Mouse (Mus musculus) mouse trophoblast stem cell (cell line): ENCODE measurements around the gene Cacna1d.

Experiments
- in situ Hi-C, 2 experiments: fragments of 300-500 bp; cut with MseI, MboI; formaldehyde crosslinking; loops; 2 replicates in 1 of 2; 3 replicates in 1 of 2; pipeline ENCODE4 v1.15.1; 2025

Gene Cacna1d

DNA sequence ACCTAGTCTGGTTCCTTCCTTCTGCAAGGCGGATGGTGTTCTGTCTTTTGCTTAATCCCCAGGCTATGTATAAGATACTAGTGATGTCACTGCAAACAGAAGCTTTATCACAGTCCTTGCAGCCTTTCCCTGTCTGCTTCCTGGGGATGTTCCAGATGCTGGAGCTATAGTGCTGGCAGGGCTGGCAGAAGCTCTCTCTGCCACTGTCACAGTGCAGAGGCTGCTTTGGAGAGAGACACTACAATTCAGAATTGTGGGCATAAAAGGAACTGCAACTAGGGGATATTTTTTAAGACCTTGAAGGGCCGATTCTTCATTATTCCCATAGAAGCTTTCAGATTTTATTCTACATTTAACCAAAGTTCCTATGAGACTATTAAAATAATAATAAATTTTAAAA, 274.1 kb downstream of the Cacna1d start:
- in situ Hi-C loops: no loop called here

DNA sequence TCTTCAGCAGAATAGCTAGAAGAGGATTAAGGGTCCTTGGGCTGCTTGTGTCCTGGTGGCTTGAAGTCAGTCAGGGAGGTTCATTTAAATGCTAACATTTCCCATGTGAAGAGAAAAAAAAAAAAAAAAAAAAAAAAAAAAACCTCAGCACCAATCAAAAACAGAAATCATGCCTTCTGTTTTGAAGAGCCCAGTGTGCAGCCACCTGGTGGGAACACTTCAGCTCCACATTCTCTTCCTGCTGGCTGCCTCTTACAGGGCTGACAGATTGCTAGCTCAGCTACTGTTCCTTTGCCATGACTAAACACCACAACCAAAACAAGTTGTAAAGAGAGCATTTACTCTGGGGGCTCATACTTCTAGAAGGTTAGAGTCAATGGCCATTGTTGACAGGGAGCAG, 283.1 kb downstream of the Cacna1d start:
- in situ Hi-C loops: no loop called here

DNA sequence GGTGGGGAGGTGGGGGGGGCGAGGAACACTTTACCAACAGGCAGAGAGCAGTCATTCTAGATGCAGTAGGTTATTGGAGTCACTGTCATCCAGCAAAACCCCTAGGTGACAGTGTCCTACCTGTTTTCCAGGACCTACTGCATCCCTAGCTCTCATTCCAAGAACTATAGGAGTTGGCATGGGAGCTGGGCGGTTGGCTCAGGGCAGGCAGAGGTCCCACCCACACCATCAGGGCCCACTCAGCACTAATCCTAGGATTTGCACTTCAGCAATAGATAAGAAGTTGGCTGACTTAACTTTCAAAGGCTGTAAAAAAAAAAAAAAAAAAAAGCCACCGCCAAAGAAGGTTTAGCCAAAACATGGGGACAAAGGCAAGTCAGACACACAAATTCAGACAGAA, 285.4 kb downstream of the Cacna1d start:
- in situ Hi-C loops: no loop called here

DNA sequence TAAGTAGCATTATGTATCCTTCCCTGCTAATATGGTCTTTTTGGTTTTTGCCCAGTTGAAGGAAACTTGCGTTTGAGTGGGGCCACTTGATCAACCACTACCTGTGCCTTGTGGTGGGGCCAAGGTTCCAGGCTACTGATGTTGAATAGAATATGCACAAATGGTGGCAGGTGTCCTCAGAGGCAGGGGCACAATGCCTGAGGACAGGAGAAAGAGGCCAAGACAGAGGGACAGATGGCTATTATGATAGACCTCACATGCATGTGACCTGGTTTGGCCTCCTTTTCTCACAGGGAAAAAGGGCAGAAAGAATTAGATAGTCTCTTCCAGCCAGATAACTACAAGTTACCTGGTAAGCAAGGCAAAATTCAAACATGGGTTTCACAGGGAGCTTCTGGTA, 286.7 kb downstream of the Cacna1d start:
- in situ Hi-C loops: no loop called here

DNA sequence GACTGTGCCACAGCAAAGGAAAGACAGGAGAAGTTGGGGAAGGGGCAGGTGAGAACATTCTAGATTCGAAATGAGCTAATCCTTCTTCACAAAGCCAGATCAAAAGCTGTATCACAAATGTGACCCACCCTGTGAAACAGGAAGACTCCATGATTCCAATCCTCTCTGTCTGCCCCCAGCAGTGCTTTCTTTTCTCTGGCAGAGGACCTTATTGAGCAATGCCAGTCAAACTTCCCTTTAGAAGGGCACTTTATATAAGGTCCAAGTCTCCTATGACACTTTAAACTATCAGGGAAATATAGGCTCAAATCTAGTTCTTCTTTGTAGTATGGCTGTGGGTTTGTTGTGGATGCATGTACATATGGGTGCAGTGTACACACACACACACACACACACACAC, 290.9 kb downstream of the Cacna1d start:
- in situ Hi-C loops: no loop called here

DNA sequence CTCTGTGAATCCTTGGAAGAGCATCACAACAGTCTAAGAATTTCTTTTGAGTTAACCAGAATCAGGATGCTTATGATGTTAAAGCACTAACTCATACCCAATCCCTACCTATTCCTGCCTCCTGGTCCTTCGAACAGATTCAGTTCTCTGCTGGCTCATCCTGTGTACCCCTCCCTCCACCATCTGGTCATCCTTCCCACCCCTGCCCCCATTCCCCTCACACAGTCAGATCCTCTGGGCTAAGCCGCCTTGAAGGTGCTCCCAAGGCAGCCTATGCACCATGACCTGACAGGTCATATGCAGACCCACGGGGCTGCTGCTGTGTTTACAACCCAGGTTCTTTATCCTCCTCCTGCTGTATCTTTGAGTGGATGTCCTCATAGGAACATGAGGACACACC, 292.4 kb downstream of the Cacna1d start:
- in situ Hi-C loops: no loop called here

DNA sequence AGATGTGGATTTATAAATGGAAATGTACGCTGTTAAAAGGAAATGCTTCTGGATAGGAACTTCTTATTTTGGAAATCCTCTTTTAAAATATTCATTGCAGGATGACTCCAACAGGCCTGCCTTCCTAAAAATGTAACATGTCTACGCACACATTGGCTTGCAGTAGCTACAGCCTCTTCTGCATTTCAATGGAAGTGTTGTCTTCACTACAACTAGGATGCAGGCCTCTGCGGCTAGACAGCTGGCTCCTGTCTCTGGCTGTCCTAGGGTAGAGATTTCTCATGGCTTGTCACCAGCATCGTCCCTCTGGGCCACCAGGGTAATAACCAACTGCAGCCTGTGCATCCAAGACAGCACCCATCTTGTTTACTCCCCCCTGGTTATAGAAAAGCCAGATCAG, 293.1 kb downstream of the Cacna1d start:
- in situ Hi-C loops: no loop called here

DNA sequence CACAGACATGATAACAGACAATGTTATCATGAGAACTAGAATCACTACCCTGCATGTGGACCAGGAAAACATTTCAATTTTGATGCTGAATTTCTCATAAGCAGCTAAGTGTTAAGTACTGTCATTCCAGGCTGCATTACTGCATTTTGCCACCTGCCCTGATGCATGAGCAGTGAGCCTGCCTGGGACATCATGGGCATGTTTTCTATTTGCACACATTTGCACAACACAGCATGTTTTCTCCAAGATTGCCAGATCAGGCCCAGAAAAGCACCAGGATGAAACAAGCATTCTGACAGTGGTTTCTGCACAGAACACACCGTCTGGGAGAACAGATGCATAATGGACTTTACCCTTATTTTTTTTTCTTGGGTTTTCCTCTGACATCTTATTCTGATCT, 294.3 kb downstream of the Cacna1d start:
- in situ Hi-C loops: no loop called here

DNA sequence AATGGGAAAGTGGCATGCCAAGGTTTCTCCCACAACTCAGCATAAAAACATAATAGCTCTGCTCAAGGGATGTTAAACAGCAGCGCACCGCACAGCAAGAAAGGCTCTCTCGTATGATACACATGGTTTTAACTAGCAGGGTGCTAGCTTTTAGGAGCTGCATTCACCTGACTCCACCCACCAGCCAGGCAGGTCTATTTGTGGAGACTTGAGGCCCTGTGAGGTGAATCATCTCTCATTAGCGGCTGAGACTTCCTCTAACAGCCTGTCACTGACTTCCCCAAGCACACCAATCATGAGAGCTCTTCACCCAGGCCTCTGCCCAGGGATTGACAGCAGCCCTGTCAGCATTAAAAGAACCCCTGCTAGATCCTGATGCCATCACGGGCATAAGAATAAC, 295.0 kb downstream of the Cacna1d start:
- in situ Hi-C loops: no loop called here

DNA sequence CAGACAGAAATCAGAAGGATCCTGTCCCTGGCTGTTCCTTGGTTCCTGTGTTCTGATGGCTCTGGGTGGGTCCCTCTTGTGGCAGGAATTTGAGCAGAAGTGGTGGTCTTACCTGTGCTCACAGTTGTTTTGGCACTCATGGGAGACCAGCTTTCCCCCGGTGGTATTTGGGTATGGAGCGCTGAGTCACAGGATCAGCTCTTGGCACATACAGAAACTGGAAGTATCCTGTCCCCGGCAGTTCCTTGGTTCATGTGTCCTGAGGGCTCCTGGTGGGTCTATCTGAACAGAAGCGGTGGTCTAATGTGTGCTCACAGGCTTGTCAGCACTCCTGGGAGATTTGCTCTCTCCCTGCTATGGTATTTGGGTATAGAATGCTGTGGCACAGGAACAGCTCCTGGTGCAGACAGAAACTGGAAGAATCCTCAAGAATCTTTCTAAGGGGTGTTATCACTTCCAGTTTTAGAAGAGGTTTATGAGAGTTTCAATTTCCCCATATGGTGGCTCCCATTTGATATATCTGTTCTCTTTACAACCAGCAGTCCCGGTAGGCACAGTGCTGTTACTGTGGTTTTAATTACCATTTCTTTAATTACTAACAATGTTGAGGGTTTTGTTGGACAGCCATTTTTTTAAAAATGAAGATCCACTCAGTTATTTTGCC, 300.8 kb downstream of the Cacna1d start:
- in situ Hi-C loops: no loop called here

DNA sequence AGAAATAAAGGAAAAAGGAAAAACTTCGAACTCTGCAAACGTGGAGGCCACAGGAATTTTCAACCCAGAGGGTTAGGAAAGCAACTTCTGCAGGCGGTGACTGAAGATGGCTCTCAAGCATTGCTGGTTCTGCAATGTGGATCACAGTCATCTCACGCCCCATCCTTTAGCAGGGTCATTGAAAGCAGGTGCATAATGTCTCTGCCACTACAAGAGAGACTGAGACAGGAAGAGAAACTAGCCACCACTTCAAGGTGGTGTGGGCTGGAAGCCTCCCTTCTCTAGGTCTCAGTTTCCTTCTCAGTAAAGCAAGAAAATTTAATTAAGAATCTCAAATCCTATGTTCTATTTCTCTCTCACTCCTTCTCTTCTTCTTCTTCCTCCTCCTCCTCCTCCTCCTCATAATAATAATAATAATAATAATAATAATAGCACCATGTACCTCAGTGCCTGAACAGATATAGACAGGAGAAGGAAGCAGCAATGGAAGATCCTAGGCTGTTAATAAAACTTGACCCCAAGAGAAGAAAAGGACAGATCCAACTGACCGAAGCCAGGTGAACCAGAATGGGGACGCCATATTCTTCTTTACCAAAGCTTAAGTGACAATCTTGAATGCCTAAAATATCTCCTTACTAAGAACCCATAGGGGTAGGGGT, 305.5 kb downstream of the Cacna1d start:
- in situ Hi-C loops: no loop called here

DNA sequence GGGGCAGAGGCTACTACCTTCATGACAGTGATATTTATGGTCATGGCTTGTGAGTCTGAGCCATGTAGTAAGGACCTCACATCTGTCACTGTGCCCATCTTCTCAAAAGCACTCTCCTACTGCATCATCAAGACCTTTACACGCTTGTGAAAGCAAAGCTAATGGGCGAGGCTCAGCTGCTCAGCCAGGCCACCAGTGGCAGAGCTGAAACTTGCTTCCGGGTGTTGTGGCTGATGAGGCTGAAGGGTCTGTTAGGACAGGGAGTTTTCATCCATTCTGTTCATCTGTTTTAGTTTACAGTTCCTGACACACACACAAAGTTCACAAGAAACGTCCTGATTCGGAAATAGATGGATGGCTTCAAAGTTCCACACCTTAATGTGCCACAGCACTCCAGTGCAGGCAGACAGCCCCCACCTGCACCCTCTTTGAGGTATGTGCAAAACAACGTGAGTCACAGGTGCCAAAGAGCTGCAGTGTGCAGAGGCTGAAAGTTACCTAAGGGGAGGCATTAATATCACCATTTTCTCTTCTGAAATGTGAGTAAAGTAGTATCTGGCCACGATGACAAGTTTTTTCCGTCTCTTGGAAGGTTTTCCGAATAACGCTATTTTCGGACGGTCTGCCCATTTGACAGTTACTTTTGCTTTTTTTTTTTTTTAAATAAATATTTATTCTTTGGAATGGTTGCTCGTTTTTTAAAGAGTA, 306.7 kb downstream of the Cacna1d start:
- in situ Hi-C loops: no loop called here

DNA sequence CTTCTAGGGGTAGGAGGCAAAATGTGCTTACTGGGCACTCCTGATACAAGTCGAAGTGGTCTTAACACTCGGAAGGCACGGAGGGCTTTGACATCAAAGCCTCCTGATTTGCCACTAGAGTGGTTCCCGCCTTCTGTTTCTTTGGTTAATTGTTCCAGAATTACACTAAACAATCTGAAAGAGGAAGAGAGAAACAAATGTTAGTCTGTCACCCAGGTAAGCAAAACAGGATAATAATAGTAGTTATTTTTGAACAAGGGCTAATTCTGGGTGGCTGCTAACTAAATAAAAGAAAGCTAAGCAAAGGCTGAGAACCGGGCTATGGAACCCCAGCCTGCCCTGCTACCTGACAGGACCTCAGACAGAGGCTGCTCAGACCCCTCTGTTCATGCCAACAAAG, 307.2 kb downstream of the Cacna1d start:
- in situ Hi-C loops: no loop called here

DNA sequence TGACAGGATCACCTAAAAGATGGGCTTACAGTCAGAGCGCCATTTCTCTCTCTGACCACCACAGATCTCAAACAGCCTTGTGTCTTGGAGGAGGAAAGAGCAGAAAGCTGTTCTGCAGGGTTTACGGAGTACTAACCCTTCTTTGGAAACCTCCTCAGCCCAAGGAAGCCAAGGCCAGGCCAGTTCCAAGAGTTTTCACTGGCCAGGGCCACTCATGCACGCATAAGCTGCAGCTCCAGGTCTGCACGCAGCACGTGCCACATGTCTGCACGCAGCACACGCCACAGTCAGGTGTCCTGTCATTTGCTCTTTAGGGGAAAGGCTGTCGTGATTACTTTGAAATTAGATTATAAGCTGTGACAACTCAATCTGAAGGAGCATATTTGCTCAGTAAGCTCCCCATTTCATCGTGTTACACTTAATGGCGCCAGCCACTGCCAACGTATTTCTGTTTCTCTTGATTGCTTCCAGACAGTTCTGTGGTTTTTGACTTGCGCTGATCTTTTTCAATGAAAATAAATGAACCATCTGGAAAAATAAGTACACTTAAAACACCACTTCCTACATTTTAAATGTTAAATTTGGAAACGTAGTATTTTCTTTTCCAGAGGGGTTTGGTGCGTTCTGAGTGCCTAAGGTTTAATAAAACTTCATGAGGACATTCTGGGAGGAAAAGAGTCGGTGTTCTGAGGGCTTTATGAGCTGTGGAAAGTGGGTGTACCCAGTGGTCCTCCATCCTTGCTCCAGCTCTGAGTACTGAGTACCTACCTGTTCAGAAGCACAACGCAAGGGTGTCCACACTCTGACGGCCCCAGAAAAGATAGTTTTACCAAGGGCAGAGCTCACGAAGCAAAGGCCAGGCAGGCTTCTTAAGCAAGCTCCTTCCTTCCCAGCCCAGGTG, 308.4 kb downstream of the Cacna1d start:
- in situ Hi-C loops: no loop called here

DNA sequence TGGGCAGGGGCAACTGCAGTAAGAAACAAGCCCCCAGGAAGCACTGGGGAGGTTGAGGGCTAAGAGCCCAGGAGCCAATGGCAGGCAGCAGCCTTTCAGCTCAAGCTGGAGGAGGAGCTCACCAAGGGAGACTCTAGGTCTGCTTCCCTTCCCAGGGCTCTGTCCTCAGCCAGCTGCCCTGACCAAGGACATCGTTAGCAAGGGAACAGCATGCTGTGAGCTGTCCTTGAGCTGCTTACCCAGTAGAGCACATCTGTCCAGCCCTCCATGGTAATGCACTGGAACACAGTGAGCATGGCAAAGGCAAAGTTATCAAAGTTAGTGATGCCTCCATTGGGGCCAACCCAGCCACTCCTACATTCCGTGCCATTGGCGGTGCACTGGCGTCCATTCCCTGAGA, 312.9 kb downstream of the Cacna1d start:
- in situ Hi-C loops: no loop called here

DNA sequence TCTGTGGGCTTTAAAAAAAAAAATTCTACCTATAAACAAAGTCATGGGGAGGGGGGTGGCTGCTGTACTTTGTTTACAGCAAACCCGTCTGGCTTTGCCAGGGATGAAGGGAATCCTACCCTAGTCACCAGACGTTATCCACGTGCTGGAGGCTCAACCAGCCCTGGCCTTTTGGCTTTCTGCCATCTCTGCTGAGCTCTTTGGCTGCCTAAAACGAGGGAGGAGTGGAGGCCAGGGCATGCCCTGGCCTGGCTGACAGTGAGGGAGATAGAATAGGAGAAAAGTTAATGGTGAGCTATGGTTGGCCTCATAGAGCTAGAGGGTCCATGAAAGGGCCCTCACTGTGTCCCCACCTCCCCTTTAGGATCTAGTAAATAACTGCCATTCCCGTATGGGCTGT, 313.4 kb downstream of the Cacna1d start:
- in situ Hi-C loops: no loop called here

DNA sequence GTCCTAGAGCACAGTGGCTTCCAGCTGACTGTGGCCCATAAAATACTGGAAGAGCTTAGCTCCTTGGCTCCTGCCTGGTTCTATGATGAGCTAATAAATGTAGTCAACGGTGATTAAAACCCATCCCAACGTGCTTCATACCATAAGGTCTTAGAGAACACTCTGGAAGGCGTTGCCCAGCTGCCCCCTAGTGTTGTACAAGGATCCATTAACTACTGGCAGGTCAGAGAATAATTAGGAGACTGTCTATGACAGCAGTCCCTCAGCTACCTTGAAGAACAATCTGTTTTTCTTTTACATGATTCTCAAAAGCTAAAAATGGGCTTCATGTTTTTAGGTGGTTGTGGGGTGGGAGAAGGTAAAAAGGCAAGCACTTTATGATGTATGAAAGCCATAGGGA, 315.9 kb downstream of the Cacna1d start:
- in situ Hi-C loops: no loop called here

DNA sequence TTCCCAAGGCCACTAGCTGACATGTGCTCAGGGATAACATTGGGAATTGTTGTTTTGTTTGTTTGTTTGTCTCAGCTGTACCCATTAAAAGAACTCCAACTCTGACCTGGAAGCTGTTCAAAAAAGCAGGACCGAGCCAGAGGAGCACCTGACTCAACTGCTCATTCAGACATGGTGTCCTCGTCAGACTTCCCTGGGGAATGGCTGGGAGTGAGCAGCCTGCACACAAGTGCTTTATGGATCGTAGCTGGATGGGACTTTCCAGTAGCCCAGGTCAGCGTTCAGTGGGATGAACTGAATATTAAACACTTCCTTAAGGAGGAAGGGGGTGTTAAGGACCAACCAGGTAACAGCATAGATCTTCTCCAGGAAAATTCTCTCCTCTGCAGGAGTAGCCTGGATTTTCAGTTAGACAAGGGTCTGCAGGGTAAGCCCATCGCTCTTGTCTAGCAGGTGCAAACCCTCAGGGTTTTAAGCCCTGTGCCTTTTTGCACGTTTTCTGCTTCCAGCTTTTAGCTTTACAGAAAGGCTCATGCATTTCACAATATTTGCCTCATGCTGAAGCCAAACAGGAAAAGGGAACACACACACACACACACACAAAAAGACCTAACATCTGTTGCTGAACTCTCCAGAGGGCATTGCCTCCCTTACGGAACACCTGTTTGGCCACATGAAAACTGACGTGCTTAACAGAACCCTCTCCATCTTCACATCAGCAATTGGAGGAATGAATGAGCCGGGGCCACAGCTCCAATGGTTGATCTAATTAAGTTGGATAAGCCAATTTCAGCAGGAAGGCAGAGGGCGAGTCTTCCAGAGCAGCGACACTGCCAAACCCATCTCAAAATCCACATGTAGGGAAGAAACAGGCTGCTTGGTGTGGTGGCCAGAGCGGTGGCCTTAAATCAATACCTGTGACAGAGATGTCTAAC, 318.2 kb downstream of the Cacna1d start:
- in situ Hi-C loops: no loop called here

DNA sequence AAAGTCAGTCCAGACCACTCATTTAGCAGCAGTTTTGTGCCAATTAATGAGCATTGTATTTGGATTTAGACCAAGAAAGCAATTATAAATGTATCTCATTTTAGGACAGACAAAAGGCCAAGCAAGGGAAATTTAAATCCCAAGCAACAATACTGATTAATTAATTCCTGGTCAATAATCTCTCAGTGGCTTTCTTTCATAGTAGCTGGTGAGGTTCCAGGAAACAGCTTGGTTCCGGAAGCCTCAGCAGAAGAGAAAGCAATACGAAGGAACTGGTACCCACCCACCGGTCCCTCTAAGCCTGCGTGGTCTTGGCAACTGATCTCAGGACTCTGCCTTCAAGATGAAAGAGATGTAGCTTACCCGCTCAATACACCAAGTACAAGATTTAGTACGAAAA, 319.7 kb downstream of the Cacna1d start:
- in situ Hi-C loops: no loop called here

DNA sequence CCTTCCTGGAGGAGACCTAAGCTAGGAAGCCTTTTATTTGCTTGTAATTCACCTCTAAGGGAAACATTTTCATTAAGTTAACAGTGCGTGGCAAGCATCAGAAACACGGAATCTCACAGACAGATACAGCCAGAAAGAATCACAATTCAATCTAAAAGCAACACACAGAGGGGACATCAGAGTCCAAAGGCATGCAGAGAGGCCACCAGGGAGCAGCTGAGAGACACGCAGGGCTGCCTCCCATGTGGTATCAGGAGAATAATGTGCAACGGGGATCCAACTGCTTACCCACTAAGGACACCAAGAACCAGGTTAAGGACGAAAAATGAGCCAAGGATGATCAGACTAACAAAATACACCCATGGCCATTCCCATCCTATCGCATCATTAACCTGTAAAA, 320.2 kb downstream of the Cacna1d start:
- in situ Hi-C loops: no loop called here

DNA sequence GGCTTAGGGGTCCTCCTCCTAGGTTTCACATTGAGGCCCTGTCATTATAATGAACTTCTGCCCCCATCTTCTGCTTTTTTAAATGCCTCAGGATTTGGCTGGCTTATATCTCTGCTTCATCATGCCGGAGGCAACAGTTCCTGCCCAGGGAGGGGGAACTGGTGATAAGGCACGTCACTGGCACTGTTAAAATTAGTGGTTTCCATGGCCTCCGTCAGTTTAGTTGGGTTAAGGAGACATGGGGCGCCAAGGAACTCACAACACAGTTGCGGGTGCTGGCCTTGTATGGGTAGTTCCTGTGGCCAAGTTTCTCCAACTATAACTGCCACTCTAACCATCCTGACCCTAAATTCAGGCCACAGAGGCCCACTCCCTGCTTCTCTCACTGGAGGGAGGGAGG, 321.8 kb downstream of the Cacna1d start:
- in situ Hi-C loops: no loop called here
